Mouse (Mus musculus): ENCODE results near the gene Ldlr. TPM values are rescaled to one million over a fixed set of nuclear protein-coding genes. Genes with fewer than 3 reads are reported as not detected.
"Not testable (repeated sequence)": the region's sequence is repeated elsewhere in the genome, so short reads cannot be mapped to it uniquely, and the experiment has no call there.

Ldlr gene
- polyA plus RNA-seq (2016; fragmentation: Nextera tagmentation; extraction: Ambion mirVana): 32.1 and 33.0 TPM in 2 replicates

GRCm38 (mm10) chr9:21723377-21724146 lies at the start of gene Ldlr:
Ldlr (plus strand) TSS chr9:21723483.
- peak within 1 kb of the TSS; percentile 95 for H3K27ac ChIP-seq
- H3K9ac ChIP-seq: peak within 1 kb of the TSS; percentile 78
- peak within 1 kb of the TSS; percentile 67 for H3K4me3 ChIP-seq
- ATAC-seq (ENCODE audit: low FRiP score): peak; percentile 78
- H3K27me3 ChIP-seq: no peaks in the 10 kb centered on the region
- no peaks in the 10 kb centered on the region for H3K9me3 ChIP-seq (replicated peaks)
- peaks cover 2% of the 10 kb centered on the region for H3K36me3 ChIP-seq
- WGBS: under 1% methylated on average over 47 of the region's 47 CpGs
- peak within 1 kb of the TSS; percentile 77 for H3K4me2 ChIP-seq (replicated peaks)
- H3K4me1 ChIP-seq: peaks cover 27% of the 10 kb centered on the region

- no peaks in the 10 kb centered on the region for H3K9me3 ChIP-seq (replicated peaks)
- H3K9ac ChIP-seq: no peak overlapping the region
- H3K4me1 ChIP-seq: no peaks in the 10 kb centered on the region
- H3K4me2 ChIP-seq (replicated peaks): no peak overlapping the region
- no peak overlapping the region for H3K27ac ChIP-seq
- no peak for ATAC-seq (ENCODE audit: low FRiP score)
- H3K27me3 ChIP-seq: no peaks in the 10 kb centered on the region
- H3K4me3 ChIP-seq: no peak overlapping the region
- 94% methylated on average over 17 of the region's 17 CpGs for WGBS
- peaks cover 93% of the 10 kb centered on the region for H3K36me3 ChIP-seq
Measured at GRCm38 (mm10) chr9:21677706-21678105, 45.6 kb upstream of the Ldlr start.

- no peaks in the 10 kb centered on the region for H3K4me1 ChIP-seq
- peaks cover 93% of the 10 kb centered on the region for H3K36me3 ChIP-seq
- ATAC-seq (ENCODE audit: low FRiP score): no peak
- no peak overlapping the region for H3K4me2 ChIP-seq (replicated peaks)
- no peaks in the 10 kb centered on the region for H3K27me3 ChIP-seq
- no peaks in the 10 kb centered on the region for H3K9me3 ChIP-seq (replicated peaks)
- 92% methylated on average over 4 of the region's 4 CpGs for WGBS
- no peak overlapping the region for H3K9ac ChIP-seq
- no peak overlapping the region for H3K4me3 ChIP-seq
- H3K27ac ChIP-seq: no peak overlapping the region
Measured at GRCm38 (mm10) chr9:21680448-21680847, 42.8 kb upstream of the Ldlr start.

GRCm38 (mm10) chr9:21682827-21683226 lies 40.5 kb upstream of the Ldlr start:
- H3K4me1 ChIP-seq: no peaks in the 10 kb centered on the region
- no peaks in the 10 kb centered on the region for H3K27me3 ChIP-seq
- no peaks in the 10 kb centered on the region for H3K9me3 ChIP-seq (replicated peaks)
- no peak for ATAC-seq (ENCODE audit: low FRiP score)
- no peak overlapping the region for H3K27ac ChIP-seq
- H3K4me2 ChIP-seq (replicated peaks): no peak overlapping the region
- peaks cover 93% of the 10 kb centered on the region for H3K36me3 ChIP-seq
- 86% methylated on average over 4 of the region's 4 CpGs for WGBS
- no peak overlapping the region for H3K9ac ChIP-seq
- H3K4me3 ChIP-seq: no peak overlapping the region

GRCm38 (mm10) chr9:21683897-21684296 lies 39.4 kb upstream of the Ldlr start:
- H3K36me3 ChIP-seq: peaks cover 92% of the 10 kb centered on the region
- no peak for ATAC-seq (ENCODE audit: low FRiP score)
- H3K9me3 ChIP-seq (replicated peaks): no peaks in the 10 kb centered on the region
- H3K4me2 ChIP-seq (replicated peaks): no peak overlapping the region
- no peak overlapping the region for H3K27ac ChIP-seq
- H3K27me3 ChIP-seq: no peaks in the 10 kb centered on the region
- no peak overlapping the region for H3K9ac ChIP-seq
- 96% methylated on average over 3 of the region's 3 CpGs for WGBS
- no peak overlapping the region for H3K4me3 ChIP-seq
- H3K4me1 ChIP-seq: no peaks in the 10 kb centered on the region

GRCm38 (mm10) chr9:21688554-21688953 lies 34.7 kb upstream of the Ldlr start:
- WGBS: 89% methylated on average over 7 of the region's 7 CpGs
- H3K27me3 ChIP-seq: no peaks in the 10 kb centered on the region
- H3K36me3 ChIP-seq: peaks cover 88% of the 10 kb centered on the region

GRCm38 (mm10) chr9:21690031-21690430 lies 33.3 kb upstream of the Ldlr start:
- Histone ChIP-seq H3K27me3 (no peaks in the 10 kb centered on the region), H3K4me2 (replicated peaks) (no peak overlapping the region), H3K4me3 (no peak overlapping the region), H3K4me1 (no peaks in the 10 kb centered on the region), H3K27ac (no peak overlapping the region), H3K9ac (no peak overlapping the region), H3K9me3 (replicated peaks) (no peaks in the 10 kb centered on the region), H3K36me3 (peaks cover 86% of the 10 kb centered on the region)
- no peak for ATAC-seq (ENCODE audit: low FRiP score)
- 85% methylated on average over 3 of the region's 3 CpGs for WGBS

More at GRCm38 (mm10) chr9:21688554-21688953, 34.7 kb upstream of the Ldlr start:
- H3K9ac ChIP-seq: no peak overlapping the region
- no peak overlapping the region for H3K27ac ChIP-seq
- H3K4me2 ChIP-seq (replicated peaks): no peak overlapping the region
- no peak overlapping the region for H3K4me3 ChIP-seq
- no peaks in the 10 kb centered on the region for H3K4me1 ChIP-seq
- H3K9me3 ChIP-seq (replicated peaks): no peaks in the 10 kb centered on the region
- no peak for ATAC-seq (ENCODE audit: low FRiP score)

- Histone ChIP-seq H3K27me3 (no peaks in the 10 kb centered on the region), H3K9me3 (replicated peaks) (no peaks in the 10 kb centered on the region), H3K4me1 (no peaks in the 10 kb centered on the region), H3K27ac (no peak overlapping the region), H3K9ac (no peak overlapping the region), H3K4me3 (no peak overlapping the region), H3K4me2 (replicated peaks) (no peak overlapping the region), H3K36me3 (peaks cover 85% of the 10 kb centered on the region)
- WGBS: 46% methylated on average over 2 of the region's 2 CpGs
- ATAC-seq (ENCODE audit: low FRiP score): no peak
Measured at GRCm38 (mm10) chr9:21691862-21692261, 31.4 kb upstream of the Ldlr start.

GRCm38 (mm10) chr9:21692491-21692890 lies 30.8 kb upstream of the Ldlr start:
- Histone ChIP-seq H3K9me3 (replicated peaks) (no peaks in the 10 kb centered on the region), H3K4me3 (no peak overlapping the region), H3K4me1 (no peaks in the 10 kb centered on the region), H3K4me2 (replicated peaks) (no peak overlapping the region), H3K36me3 (peaks cover 85% of the 10 kb centered on the region), H3K9ac (no peak overlapping the region), H3K27me3 (no peaks in the 10 kb centered on the region), H3K27ac (no peak overlapping the region)
- ATAC-seq (ENCODE audit: low FRiP score): no peak
- 98% methylated on average over 4 of the region's 4 CpGs for WGBS

GRCm38 (mm10) chr9:21694071-21694470 lies 29.2 kb upstream of the Ldlr start:
- H3K9me3 ChIP-seq (replicated peaks): no peaks in the 10 kb centered on the region
- H3K4me3 ChIP-seq: no peak overlapping the region
- H3K9ac ChIP-seq: no peak overlapping the region
- H3K36me3 ChIP-seq: peaks cover 81% of the 10 kb centered on the region
- H3K4me1 ChIP-seq: no peaks in the 10 kb centered on the region
- H3K27ac ChIP-seq: no peak overlapping the region
- H3K27me3 ChIP-seq: no peaks in the 10 kb centered on the region
- ATAC-seq (ENCODE audit: low FRiP score): no peak
- H3K4me2 ChIP-seq (replicated peaks): no peak overlapping the region

- Histone ChIP-seq H3K4me3 (no peak overlapping the region), H3K27me3 (no peaks in the 10 kb centered on the region), H3K9me3 (replicated peaks) (no peaks in the 10 kb centered on the region), H3K27ac (no peak overlapping the region), H3K4me2 (replicated peaks) (no peak overlapping the region), H3K4me1 (no peaks in the 10 kb centered on the region), H3K9ac (no peak overlapping the region), H3K36me3 (peaks cover 83% of the 10 kb centered on the region)
- 94% methylated on average over 5 of the region's 5 CpGs for WGBS
- ATAC-seq (ENCODE audit: low FRiP score): no peak
Measured at GRCm38 (mm10) chr9:21695229-21695792, 28.0 kb upstream of the Ldlr start.

- no peak overlapping the region for H3K9ac ChIP-seq
- no peak overlapping the region for H3K4me3 ChIP-seq
- WGBS: 90% methylated on average over 6 of the region's 6 CpGs
- no peak overlapping the region for H3K4me2 ChIP-seq (replicated peaks)
- no peaks in the 10 kb centered on the region for H3K9me3 ChIP-seq (replicated peaks)
- H3K27me3 ChIP-seq: no peaks in the 10 kb centered on the region
- no peak for ATAC-seq (ENCODE audit: low FRiP score)
- H3K4me1 ChIP-seq: no peaks in the 10 kb centered on the region
- peaks cover 90% of the 10 kb centered on the region for H3K36me3 ChIP-seq
- no peak overlapping the region for H3K27ac ChIP-seq
Measured at GRCm38 (mm10) chr9:21697121-21697520, 26.2 kb upstream of the Ldlr start.

- not testable (repeated sequence) for ATAC-seq (ENCODE audit: low FRiP score); H3K27me3 ChIP-seq; H3K4me3 ChIP-seq; H3K9ac ChIP-seq; H3K4me2 ChIP-seq (replicated peaks); H3K9me3 ChIP-seq (replicated peaks); H3K27ac ChIP-seq; H3K4me1 ChIP-seq
- WGBS: 92% methylated on average over 6 of the region's 6 CpGs
- H3K36me3 ChIP-seq: peaks cover 91% of the 10 kb centered on the region
Measured at GRCm38 (mm10) chr9:21699280-21699679, 24.0 kb upstream of the Ldlr start.

Data from hindbrain, embryonic 12.5 days (tissue).